Mouse (Mus musculus): ENCODE data around the gene Rnf213.

The Rnf213 gene

DNA sequence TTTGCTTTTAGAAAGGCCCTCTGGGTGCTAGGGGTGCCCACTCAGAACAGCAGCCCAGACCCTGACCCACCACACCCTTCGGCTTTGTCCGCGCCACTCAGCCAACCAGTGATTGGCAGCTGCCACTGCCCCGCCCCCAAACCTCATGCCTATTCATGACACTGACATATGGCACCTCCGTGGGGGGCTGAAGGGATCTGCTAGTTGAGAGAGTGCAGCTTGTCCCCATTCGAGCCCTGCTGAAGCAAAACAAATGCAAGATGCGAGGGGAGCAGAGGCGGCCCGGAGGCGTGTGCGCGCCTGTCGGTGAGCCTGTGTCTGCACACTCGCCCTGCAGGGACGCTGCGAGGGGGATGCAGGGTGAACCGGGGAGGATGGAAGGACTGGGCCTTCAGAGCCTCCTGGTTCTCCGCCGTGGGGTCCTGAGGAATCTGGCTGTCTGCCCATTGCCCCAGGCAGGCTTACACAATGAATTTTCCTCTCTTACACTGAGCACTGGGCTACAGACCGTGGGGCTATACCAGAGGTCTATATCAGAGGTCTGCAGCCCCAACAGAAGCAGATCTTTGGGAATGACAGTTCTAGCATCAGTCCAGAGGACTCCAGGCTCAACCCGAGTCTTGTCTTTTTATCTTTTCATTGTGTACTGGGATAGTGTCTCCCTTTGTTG, 122.2 kb downstream of the Rnf213 start:
- no peak for DNase-seq (ENCODE audit: low spot score in 2 of 2)

DNA sequence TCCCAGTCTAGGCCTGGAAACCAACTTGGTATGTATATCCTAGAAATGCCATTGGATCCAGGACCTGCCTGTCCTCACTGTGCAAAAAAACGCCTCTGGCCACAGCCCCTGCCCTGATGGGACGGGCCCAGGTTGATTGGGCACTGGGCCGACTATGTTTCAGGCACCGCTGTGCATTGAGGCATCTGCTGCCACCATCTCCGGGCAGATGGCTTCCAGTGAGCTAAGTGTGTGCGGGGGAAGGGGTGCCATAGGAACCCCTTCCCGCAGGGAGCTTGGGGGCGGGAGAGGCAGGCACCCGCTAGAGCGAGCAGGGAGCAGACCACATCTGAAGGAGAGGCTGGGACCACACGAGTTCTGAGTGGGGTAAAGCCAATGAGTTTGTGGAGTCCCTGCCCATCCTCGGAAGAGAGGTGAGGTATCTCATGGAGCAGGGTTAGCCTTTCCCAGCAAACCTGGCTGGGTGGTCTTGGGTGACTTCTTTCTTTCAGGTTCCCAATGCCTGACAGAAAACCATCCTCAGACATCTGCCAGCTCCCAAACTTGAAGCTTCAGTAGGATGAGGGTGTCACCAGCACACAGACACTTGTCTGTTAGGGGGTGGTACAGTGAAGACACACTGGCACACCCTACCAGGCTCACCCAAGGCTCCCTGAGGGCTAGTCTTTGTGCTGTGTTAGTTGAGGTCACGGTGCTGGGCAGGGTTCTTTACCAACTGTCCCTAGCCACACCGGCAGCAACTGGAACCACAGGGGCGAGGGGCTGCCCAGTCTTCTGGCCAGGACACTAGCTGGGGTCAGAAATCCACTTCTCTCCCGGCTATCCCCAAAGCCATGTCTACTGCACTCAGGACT, 123.2 kb downstream of the Rnf213 start:
- no peak for DNase-seq (ENCODE audit: low spot score in 2 of 2)

DNA sequence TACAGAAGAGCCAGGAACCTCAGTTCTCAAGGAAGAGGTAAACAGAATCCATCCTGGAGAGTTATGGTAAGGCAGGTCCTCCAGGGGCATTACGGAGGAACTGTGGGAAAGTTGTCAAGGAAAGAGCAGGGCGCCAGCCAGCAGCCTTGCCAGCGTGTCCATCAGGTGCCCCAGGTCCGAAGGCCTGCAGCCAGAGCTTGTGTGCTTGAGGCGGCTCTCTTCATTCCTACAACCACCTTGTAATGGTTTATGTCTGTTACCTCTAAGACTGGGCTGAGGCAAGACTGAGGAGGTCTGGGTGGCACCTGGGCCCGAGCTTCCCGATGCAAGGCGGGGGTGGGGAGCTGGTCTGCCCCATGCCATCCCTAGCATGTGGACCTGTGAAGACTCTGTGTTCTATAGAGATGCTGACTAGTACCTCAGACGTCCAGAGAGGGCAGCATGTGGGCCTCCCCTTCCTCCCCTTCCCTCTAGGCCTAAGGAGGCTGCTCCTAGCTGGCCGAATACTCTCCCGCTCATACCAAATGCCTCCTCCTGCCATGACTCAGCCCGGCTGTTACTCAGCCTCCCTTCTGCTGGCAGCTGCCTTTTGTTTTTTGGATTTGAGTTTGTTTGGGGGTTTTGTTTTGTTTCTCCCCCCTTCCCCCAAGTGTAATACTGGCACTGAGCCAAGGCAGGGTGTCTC, 123.9 kb downstream of the Rnf213 start:
- no peak for DNase-seq (ENCODE audit: low spot score in 2 of 2)

DNA sequence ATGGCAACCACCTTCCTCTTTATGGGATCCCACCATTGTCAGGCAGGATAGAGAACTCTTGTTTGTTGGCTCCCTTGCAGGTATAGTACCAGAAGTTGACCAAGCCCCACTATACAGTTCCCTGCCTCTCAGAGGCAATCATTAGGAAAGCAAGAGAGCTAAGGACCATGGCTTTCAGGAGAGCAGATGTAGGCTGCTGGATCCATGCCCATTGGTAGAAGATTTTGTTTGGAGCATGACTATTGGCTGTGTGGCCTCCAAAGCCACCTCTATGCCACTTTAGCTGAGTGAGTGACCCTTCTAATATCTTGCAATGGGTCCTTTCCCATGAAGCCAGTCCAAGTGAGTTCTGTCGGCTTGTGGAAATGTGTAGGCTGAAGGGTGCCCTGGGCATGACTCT, 126.5 kb downstream of the Rnf213 start:
- DNase-seq (ENCODE audit: low spot score in 2 of 2): no peak

DNA sequence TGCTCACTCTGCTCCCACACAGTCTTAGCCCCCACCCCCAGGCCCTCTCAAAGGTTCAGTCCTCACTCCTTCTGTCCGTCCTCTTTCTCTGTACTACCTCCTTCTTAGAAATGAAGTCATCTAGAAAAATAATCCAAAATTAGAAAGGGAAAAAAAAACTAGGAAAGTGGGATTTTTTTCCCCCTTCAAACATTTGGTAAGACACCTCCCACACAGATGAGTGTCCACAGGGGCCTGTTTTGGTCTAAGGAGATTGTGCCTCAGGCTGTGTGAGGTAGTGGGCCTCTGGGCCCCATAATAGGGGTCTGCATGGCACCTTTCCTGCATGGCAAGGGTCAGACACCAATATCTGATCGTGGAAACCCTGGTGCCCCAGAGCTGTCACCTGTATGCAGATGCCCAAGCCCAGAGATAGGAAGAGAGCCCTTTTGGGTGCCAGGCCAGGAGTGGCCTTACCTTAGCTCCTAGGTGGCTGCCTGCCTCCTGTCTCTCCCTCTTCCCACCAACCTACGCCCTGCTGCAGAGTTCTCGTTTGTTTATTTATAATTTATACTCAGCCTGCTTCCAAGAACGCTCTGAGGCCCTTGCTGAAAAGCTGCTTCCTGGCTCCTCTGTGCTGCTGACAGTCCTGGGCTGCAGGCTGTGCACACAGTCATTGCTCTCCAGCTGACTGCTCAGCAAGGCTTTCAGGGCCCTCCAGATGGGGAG, 127.3 kb downstream of the Rnf213 start:
- no peak for DNase-seq (ENCODE audit: low spot score in 2 of 2)

DNA sequence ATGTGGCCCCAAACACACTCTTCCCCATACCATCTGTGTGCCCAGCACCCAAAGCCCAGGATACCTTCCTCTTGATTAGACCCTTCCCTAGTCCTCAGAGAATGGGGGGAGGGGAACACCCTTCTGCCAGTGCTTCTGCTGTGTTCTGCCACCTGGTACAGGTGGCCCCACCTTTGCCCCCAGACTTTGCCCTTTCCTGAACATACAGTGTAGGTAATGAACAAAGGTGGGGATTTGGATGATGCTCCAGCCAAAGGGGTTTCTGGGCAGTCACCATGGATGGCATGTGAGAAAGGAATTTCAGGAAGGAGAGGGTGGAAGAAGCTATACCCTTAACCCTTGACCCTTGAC, 127.8 kb downstream of the Rnf213 start:
- DNase-seq (ENCODE audit: low spot score in 2 of 2): no peak

DNA sequence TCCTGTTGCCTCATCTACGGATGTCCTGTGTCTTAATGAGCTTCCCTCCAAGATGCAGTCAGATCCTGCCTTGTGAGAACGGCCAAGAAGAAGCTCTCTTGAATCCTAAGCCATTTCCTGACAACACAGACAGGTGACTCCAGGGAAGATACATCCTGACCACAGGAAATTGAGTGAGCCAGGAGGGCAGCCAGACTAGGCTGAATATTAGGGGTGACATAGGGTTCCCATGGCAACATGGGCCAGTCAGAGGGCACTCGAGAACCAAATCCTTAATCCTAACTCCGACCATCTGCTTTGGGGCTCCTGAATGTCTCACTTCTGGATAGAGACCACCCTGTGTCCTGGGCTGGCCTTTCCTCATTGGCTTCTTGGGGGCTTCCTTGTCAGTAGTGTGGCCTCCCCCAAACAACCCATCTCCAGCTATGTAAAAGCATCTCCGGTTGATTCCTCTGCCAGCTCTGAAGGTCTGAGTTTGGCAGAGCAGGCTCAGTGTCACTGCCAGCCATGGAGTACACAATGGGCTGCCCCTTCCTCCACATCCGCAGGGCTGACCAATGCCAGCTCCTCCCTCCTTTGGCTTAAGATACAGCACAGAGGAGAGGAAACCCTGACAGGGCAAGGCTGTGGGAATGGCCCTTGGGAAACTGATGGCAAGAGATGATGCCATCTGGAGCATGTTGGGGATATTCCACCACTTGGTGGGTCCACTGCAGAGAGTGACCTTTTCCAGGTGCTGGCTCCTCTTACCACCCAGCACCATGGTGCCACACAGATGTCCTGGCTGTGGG, 129.2 kb downstream of the Rnf213 start:
- DNase-seq (ENCODE audit: low spot score in 2 of 2): no peak

DNA sequence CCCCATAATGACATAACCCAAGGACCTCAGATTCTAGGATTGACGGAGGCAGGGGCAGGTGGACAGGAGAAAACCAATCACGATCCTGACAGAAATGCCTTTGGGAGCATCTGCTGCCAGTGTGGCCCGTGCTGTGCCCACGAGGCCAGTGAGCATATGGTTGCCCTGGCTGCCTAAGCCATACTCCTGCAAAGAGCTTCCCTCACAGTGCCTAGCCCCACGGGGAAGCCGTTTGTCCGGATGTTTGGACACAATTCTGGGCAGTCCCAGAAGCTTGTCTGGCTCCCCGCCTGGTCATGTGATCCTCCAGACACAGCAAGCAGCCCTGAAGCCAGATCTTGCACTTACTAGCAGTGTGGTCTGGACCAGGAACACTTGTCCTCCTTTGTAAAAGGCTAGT, 129.9 kb downstream of the Rnf213 start:
- no peak for DNase-seq (ENCODE audit: low spot score in 2 of 2)

DNA sequence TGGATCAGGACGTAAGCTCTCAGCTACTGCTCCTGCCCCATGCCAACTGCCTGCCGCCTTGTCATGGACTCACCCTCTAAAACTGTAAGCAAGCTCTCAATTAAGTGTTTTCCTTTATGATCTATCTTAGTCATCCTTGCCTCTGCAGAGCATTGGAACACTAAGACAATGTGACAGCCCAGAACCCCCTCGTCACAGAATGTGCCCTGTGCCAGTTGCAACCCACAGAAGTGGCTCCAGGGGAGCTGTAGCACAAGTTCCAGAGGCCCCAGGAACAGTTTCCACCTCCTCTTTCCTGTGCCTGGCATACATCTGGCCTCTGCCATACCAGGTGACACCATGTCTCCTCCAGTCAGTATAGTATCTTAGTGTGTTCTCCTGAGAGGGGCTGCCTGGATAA, 130.5 kb downstream of the Rnf213 start:
- no peak for DNase-seq (ENCODE audit: low spot score in 2 of 2)

DNA sequence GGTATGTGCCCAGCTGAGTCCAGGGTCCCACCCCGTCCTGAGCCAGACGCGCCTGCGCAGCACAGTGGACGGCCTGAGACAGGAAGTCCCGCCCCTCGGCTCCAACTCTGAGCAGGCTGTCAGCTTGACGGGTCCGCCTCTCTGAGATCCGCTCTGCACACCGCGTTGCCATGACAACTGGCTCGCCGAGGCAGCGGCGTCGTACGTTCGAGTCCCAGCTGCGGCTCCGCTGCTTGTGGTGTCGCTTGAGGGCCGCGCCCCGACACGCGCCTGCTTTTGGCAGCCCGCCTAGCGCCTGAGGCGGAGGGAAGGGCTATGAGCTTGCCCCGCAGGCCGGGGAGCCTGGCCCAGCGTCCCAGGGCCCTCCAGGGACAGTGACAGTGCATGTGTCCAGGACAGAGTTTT, 131.6 kb downstream of the Rnf213 start:
- peak; percentile 82 to 84 for DNase-seq (ENCODE audit: low spot score in 2 of 2)

DNA sequence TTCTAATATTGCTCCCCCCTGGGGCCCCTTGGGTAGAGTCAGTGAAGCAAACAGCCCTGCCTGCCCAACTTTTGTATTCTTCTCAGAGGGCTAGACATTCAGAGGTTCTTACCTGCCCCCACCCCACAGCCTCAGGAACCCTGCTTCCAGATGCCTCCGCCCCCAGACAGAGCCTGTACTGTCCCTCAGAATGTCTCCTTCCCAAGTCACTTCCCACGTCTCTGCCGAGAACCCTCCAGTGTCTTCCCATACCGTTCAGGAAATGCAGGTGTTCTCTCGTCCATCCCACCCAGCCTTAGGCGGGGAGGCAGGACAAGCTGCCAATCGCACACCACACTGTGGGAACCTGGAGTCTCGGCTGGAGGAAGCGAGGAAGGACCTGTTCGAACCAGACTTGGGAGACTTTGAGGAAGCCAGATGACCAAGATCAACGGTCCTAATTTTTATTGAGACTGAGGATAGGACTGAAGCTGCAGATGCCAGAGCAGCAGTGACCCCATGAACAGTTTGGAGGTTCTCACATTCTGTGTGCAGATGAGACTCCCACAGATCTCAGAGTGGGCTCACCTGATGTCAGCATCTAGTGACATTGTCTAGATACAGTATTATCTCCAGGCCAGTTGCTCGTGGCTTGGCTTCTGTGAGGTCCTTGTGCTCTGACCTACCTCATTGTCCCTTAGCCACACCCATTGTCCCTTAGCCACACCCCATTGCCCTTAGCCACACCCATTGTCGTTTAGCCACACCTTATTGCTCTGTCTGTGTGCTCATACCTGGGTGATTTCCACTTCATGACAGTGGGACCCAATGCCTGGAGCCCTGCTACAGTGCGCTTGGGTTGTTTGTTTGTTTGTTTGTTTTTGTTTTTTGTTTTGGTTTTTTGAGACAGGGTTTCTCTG, 133.4 kb downstream of the Rnf213 start:
- DNase-seq (ENCODE audit: low spot score in 2 of 2): no peak

DNA sequence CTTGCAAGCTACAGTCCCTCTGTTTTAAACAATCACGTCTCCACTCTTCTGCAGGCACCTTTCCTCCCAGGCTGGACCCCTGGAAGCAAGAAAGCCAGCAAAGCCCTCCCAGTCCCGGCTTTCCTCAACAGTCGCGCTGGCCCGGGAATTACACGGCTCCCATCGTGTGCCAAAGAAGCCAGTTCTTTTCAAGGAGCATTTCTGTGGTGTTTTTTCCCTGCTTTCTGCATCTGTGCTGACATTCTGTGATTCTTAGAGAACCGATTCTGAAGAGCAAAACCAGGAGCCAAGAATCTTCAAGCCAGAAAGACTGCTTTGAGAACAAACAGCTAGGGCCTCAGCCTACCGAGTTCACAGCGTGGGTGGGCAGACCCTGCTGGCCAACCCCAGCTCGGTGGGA, 136.0 kb downstream of the Rnf213 start:
- no peak for DNase-seq (ENCODE audit: low spot score in 2 of 2)

DNA sequence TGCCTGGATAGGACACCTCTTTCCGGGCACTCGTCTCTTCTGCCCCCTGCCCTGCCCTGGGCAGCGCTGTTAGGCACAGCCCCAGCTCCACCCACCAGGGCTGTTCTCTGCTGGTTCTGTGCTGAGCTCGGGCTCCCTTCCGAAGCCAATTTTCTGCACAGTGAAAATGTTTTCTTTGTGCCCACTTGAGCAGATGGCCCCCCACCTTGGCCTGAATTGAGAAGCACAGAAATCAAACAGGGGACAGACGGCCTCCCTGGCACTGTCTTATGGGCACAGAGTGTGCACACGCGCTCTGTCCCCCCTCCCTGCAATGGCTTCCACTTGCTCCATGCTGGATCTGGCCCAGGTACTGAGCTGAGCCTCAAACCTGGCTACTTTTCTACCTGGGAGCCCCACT, 139.6 kb downstream of the Rnf213 start:
- DNase-seq (ENCODE audit: low spot score in 2 of 2): no peak

DNA sequence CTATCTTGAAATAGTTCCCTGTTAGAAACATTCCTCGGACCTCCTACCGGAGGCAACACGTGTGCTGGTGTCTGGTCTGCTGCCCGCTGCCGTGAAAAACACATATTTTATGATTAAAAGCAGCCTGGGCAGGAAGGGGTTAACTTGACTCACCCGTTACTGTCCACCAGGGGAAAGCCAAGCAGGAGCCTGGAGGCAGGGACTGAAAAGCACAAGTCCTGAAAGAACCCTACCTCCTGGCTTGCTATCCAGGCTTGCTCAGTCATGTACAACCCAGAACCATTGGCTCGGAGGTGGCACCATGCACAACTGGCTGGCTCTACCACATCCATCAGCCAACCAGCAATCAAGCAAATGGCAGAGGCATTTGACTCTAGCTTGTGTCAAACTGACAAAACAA, 140.8 kb downstream of the Rnf213 start:
- DNase-seq (ENCODE audit: low spot score in 2 of 2): no peak

All from natural killer cell, adult 2 months (primary cell).